Mouse (Mus musculus) megakaryocyte, embryonic 14.5 days (primary cell): ENCODE measurements around the gene Kif5a.

Source experiments
- FLI1 ChIP-seq: IDR thresholded peaks from 2 replicates; pipeline ENCODE4 v1.6.1; 2012; ENCODE audit warnings: low read length, inconsistent platforms, mixed read lengths
- GATA1 ChIP-seq: IDR thresholded peaks from 3 replicates; pipeline ENCODE4 v1.6.1; 2012; ENCODE audit warnings: mixed read lengths, low read length, inconsistent platforms, borderline replicate concordance

DNA sequence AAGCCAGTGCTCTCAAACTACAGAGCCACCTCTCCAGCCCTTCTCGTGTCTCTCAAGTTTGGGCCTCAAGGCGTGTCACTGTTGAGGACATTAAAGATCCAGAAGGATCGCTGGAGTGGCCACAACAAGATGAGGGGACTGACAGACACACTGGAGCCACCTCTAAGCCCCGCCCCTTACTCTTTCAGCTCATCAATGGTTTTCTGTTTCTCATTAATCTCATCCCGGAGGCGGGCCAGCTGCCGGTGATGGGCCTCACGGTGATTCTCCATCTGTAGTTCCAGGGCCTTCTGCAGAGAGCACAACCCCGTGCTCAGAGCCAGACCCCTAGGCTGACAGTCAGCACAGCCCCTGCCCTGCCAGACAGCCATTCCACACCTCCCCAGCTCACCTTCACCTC lies 26.6 kb downstream of the Kif5a start:
- TF ChIP-seq GATA1: no peak
- TF ChIP-seq FLI1: no peak
